Mouse (Mus musculus) forebrain, embryonic 12.5 days (tissue): ENCODE measurements around the gene Dnah7c. TPM values are rescaled to one million over a fixed set of nuclear protein-coding genes. Genes with fewer than 3 reads are reported as not detected.

Experiments
- ATAC-seq: fragments of 200-750 bp; cut with Nextera tagmentation; 2 replicates; pipeline ENCODE4 v1.8.0; 2017; ENCODE audit warnings: moderate TSS enrichment; ENCODE audit not compliant: low FRiP score
- H3K27ac ChIP-seq: fragments of 300-500 bp; sonication (generic); 2 replicates; pipeline ENCODE4 v1.5.1; 2016; ENCODE audit warnings: mild to moderate bottlenecking
- H3K27me3 ChIP-seq: fragments of 300-500 bp; sonication (generic); 2 replicates; pipeline ENCODE4 v1.6.1; 2016; ENCODE audit warnings: mild to moderate bottlenecking
- H3K36me3 ChIP-seq: fragments of 300-500 bp; sonication (generic); replicated peaks from 2 replicates; pipeline ENCODE4 v1.6.1; 2016; ENCODE audit warnings: mild to moderate bottlenecking
- H3K4me1 ChIP-seq: fragments of 300-500 bp; sonication (generic); 2 replicates; pipeline ENCODE4 v1.6.1; 2016
- H3K4me2 ChIP-seq: fragments of 300-500 bp; sonication (generic); 2 replicates; pipeline ENCODE4 v1.6.1; 2016; ENCODE audit warnings: mild to moderate bottlenecking, moderate library complexity
- H3K4me3 ChIP-seq: fragments of 300-500 bp; sonication (generic); replicated peaks from 2 replicates; pipeline ENCODE4 v1.5.1; 2016; ENCODE audit warnings: mild to moderate bottlenecking
- H3K9ac ChIP-seq: fragments of 300-500 bp; sonication (generic); 2 replicates; pipeline ENCODE4 v1.6.1; 2016; ENCODE audit warnings: mild to moderate bottlenecking
- H3K9me3 ChIP-seq: fragments of 300-500 bp; sonication (generic); 2 replicates; pipeline ENCODE4 v1.6.1; 2016
- WGBS: fragments of 180-500 bp; shearing (Covaris S2); methylation state at CpG from one replicate; pipeline ENCODE4 v1.1.7; 2016; 5-methylcytosine and 5-hydroxymethylcytosine counted together
- polyA plus RNA-seq: library from polyadenylated mRNA; unstranded; fragments of >200 nt; fragmentation: Nextera tagmentation; extraction: Ambion mirVana; gene quantifications from 2 replicates; pipeline ENCODE4 v1.2.1, GENCODE M21; 2016

The Dnah7c gene
- polyA plus RNA-seq, 1 experiment from 2014 or later: 0.17 TPM

GRCm38 (mm10) chr1:46845221-46845620, 419.8 kb downstream of the Dnah7c start:
- Histone ChIP-seq H3K4me1 (peaks cover 10% of the 10 kb centered on the region), H3K9ac (no peak overlapping the region), H3K27me3 (no peaks in the 10 kb centered on the region), H3K9me3 (no peaks in the 10 kb centered on the region), H3K36me3 (no peaks in the 10 kb centered on the region), H3K27ac (no peak overlapping the region), H3K4me2 (no peak overlapping the region), H3K4me3 (no peak overlapping the region)
- 22% methylated on average over 5 of the region's 5 CpGs for WGBS
- no peak for ATAC-seq

- no peak overlapping the region for H3K4me3 ChIP-seq
- H3K27me3 ChIP-seq: no peaks in the 10 kb centered on the region
- no peak for ATAC-seq
- H3K27ac ChIP-seq: no peak overlapping the region
- H3K4me2 ChIP-seq: no peak overlapping the region
- no peak overlapping the region for H3K9ac ChIP-seq
- 69% methylated on average over 1 of the region's 1 CpGs for WGBS
- H3K36me3 ChIP-seq: no peaks in the 10 kb centered on the region
- no peaks in the 10 kb centered on the region for H3K9me3 ChIP-seq
- peaks cover 35% of the 10 kb centered on the region for H3K4me1 ChIP-seq
These were observed 424.4 kb downstream of the Dnah7c start for GRCm38 (mm10) chr1:46849758-46850157.

- Histone ChIP-seq H3K9ac (no peak overlapping the region), H3K9me3 (no peaks in the 10 kb centered on the region), H3K4me1 (peaks cover 31% of the 10 kb centered on the region), H3K36me3 (no peaks in the 10 kb centered on the region), H3K4me3 (peak overlapping the region; percentile 95), H3K4me2 (peak overlapping the region; percentile 67), H3K27ac (no peak overlapping the region), H3K27me3 (no peaks in the 10 kb centered on the region)
- 70% methylated on average over 4 of the region's 4 CpGs for WGBS
- ATAC-seq: no peak
These were observed 426.2 kb downstream of the Dnah7c start for GRCm38 (mm10) chr1:46851586-46851985.

- no peak for ATAC-seq
- Histone ChIP-seq H3K27ac (peak overlapping the region; percentile 99; the same call in 1 of the 2 replicates), H3K9ac (peak overlapping the region; percentile 99), H3K4me1 (peaks cover 31% of the 10 kb centered on the region), H3K27me3 (no peaks in the 10 kb centered on the region), H3K4me3 (peak overlapping the region; percentile 95), H3K9me3 (no peaks in the 10 kb centered on the region), H3K4me2 (peak overlapping the region; percentile 67), H3K36me3 (no peaks in the 10 kb centered on the region)
- WGBS: under 1% methylated on average over 4 of the region's 4 CpGs
These were observed 426.8 kb downstream of the Dnah7c start for GRCm38 (mm10) chr1:46852216-46852599.

- WGBS: under 1% methylated on average over 56 of the region's 75 CpGs
- peak overlapping the region; percentile 99 for H3K27ac ChIP-seq
- H3K4me1 ChIP-seq: peaks cover 31% of the 10 kb centered on the region
- ATAC-seq: peak; percentile 34
- no peaks in the 10 kb centered on the region for H3K36me3 ChIP-seq
- no peaks in the 10 kb centered on the region for H3K27me3 ChIP-seq
- peak overlapping the region; percentile 95 for H3K4me3 ChIP-seq
- peak overlapping the region; percentile 99 for H3K9ac ChIP-seq
- peak overlapping the region; percentile 67 for H3K4me2 ChIP-seq
- H3K9me3 ChIP-seq: no peaks in the 10 kb centered on the region
These were observed 427.3 kb downstream of the Dnah7c start for GRCm38 (mm10) chr1:46852600-46853272.

GRCm38 (mm10) chr1:46853317-46854035, 428.1 kb downstream of the Dnah7c start:
- WGBS: under 1% methylated on average over 84 of the region's 86 CpGs
- ATAC-seq: peak; percentile 95

GRCm38 (mm10) chr1:46854036-46854900, 428.9 kb downstream of the Dnah7c start:
- H3K4me1 ChIP-seq: peaks cover 31% of the 10 kb centered on the region
- H3K27me3 ChIP-seq: no peaks in the 10 kb centered on the region
- H3K36me3 ChIP-seq: no peaks in the 10 kb centered on the region
- 21% methylated on average over 18 of the region's 18 CpGs for WGBS
- peak; percentile 5; the same call in 1 of the 2 replicates for ATAC-seq
- 0 out of 2 replicates have a peak overlapping the region, but pooled peaks have one; percentile 12 for H3K9ac ChIP-seq
- peak overlapping the region; percentile 95 for H3K4me3 ChIP-seq
- H3K9me3 ChIP-seq: no peaks in the 10 kb centered on the region
- peak overlapping the region; percentile 50 for H3K4me2 ChIP-seq
- H3K27ac ChIP-seq: peak overlapping the region; percentile 99

More at GRCm38 (mm10) chr1:46853317-46854035, 428.1 kb downstream of the Dnah7c start:
- Histone ChIP-seq H3K4me3 (peak overlapping the region; percentile 95), H3K36me3 (no peaks in the 10 kb centered on the region), H3K9me3 (no peaks in the 10 kb centered on the region), H3K9ac (peak overlapping the region; percentile 99), H3K27ac (peak overlapping the region; percentile 99), H3K27me3 (no peaks in the 10 kb centered on the region), H3K4me2 (peak overlapping the region; percentile 67), H3K4me1 (peaks cover 31% of the 10 kb centered on the region)

- 55% methylated on average over 4 of the region's 4 CpGs for WGBS
- Histone ChIP-seq H3K4me2 (no peak overlapping the region), H3K4me1 (peaks cover 19% of the 10 kb centered on the region), H3K9me3 (no peaks in the 10 kb centered on the region), H3K36me3 (no peaks in the 10 kb centered on the region), H3K27me3 (no peaks in the 10 kb centered on the region), H3K9ac (no peak overlapping the region), H3K27ac (no peak overlapping the region), H3K4me3 (no peak overlapping the region)
- no peak for ATAC-seq
These were observed 431.1 kb downstream of the Dnah7c start for GRCm38 (mm10) chr1:46856498-46856897.
